Mouse (Mus musculus) limb, embryonic 10.5 days (tissue): ENCODE measurements around the gene Abl2. TPM values are rescaled to one million over a fixed set of nuclear protein-coding genes. Genes with fewer than 3 reads are reported as not detected.

Experiments
- DNase-seq: peaks from one replicate; pipeline ENCODE4 v3.0.0-alpha.2; 2017; ENCODE audit warnings: low spot score
- H3K27ac ChIP-seq: fragments of 300-500 bp; sonication (generic); 2 replicates; pipeline ENCODE4 v1.5.1; 2016; ENCODE audit warnings: mild to moderate bottlenecking
- H3K27me3 ChIP-seq: fragments of 300-500 bp; sonication (generic); 2 replicates; pipeline ENCODE4 v1.6.1; 2016; ENCODE audit warnings: low read depth, mild to moderate bottlenecking; ENCODE audit not compliant: poor library complexity, severe bottlenecking
- H3K36me3 ChIP-seq: fragments of 300-500 bp; sonication (generic); 2 replicates; pipeline ENCODE4 v1.6.1; 2016; ENCODE audit warnings: mild to moderate bottlenecking, moderate library complexity
- H3K4me1 ChIP-seq: fragments of 300-500 bp; sonication (generic); 2 replicates; pipeline ENCODE4 v1.6.1; 2016
- H3K4me3 ChIP-seq: fragments of 300-500 bp; sonication (generic); 2 replicates; pipeline ENCODE4 v1.5.1; 2016; ENCODE audit warnings: mild to moderate bottlenecking, moderate library complexity
- H3K9me3 ChIP-seq: fragments of 300-500 bp; sonication (generic); replicated peaks from 2 replicates; pipeline ENCODE4 v1.6.1; 2016; ENCODE audit warnings: mild to moderate bottlenecking
- WGBS: fragments of 180-500 bp; shearing (Covaris S2); methylation state at CpG from one replicate; pipeline ENCODE4 v1.1.7; 2016; 5-methylcytosine and 5-hydroxymethylcytosine counted together
- polyA plus RNA-seq: library from polyadenylated mRNA; unstranded; fragments of >200 nt; fragmentation: Nextera tagmentation; extraction: Ambion mirVana; gene quantifications from 2 replicates; pipeline ENCODE4 v1.2.1, GENCODE M21; 2016

Gene Abl2
- polyA plus RNA-seq, 1 experiment from 2014 or later: 5.2 TPM

DNA sequence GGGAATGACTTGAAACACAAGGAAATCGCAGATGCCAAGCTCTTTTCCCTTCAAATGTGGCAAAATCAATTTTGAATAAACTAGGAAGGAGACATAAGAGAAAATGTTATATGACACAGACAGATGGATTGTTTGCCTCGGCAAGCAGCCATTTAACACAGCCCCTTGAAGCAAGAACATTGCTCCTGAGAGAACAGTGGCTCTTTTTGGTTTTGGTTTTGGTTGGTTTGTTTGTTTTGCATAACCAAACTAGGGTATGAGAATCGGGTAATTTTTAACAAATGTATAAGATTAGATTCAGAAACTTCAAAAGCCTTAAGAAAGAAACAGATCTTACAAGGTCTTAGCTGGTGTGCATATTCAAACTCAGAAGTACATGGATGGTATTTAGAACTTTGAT lies 62.4 kb downstream of the Abl2 start:
- 89% methylated on average over 3 of the region's 3 CpGs for WGBS
- Histone ChIP-seq H3K4me3 (no peak overlapping the region), H3K9me3 (no peaks in the 10 kb centered on the region)

DNA sequence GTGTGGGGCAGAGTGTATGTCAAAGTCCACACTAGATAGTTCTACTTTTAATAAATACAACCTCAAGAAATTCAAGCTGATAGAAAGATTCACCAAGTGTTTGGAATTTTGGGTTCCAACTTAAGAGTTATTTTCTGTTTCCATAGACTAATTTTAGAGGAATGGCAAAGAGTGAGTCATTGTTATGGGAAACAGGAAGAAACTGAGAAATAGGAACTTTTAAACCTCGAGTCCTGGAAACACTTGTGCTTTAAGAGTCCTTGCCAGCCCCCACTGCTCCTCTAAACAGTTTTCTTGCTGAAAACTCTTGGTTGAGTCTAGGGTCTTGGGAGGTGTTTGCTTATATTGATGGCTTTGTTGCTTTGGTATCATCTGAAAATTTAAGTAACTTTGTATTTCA lies 65.6 kb downstream of the Abl2 start:
- H3K9me3 ChIP-seq: no peaks in the 10 kb centered on the region
- DNase-seq: no peak
- no peak overlapping the region for H3K27ac ChIP-seq
- H3K4me3 ChIP-seq: no peak overlapping the region
- H3K36me3 ChIP-seq: peaks cover 41% of the 10 kb centered on the region
- H3K27me3 ChIP-seq: no peaks in the 10 kb centered on the region
- 86% methylated on average over 1 of the region's 1 CpGs for WGBS
- H3K4me1 ChIP-seq: peaks cover 3% of the 10 kb centered on the region; the same call in 1 of the 2 replicates

More for the DNA sequence above, 62.4 kb downstream of the Abl2 start:
- DNase-seq: no peak
- Histone ChIP-seq H3K27me3 (no peaks in the 10 kb centered on the region), H3K4me1 (peaks cover 16% of the 10 kb centered on the region), H3K36me3 (peaks cover 32% of the 10 kb centered on the region), H3K27ac (no peak overlapping the region)

DNA sequence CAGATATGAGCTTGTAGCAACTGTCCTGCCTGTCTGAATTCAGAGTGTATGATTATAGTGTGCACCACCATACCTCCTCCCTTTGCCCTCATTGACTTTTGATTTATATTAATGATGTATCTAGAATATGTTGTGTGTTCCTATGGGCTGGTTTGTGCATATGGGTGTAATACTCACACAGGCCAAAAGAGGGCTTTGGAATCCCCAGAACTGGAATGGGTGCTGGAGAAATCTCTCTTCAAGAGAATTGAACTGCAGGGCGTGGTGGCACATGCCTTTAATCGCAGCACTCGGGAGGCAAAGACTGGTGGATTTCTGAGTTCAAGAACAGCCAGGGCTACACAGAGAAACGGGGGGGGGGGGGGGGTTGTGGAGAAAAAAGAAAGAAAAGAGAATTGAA lies 68.1 kb downstream of the Abl2 start:
- 77% methylated on average over 4 of the region's 4 CpGs for WGBS
- no peak for DNase-seq
- Histone ChIP-seq H3K27ac (no peak overlapping the region), H3K4me1 (no peaks in the 10 kb centered on the region), H3K4me3 (no peak overlapping the region), H3K36me3 (peaks cover 64% of the 10 kb centered on the region), H3K9me3 (no peaks in the 10 kb centered on the region), H3K27me3 (no peaks in the 10 kb centered on the region)

DNA sequence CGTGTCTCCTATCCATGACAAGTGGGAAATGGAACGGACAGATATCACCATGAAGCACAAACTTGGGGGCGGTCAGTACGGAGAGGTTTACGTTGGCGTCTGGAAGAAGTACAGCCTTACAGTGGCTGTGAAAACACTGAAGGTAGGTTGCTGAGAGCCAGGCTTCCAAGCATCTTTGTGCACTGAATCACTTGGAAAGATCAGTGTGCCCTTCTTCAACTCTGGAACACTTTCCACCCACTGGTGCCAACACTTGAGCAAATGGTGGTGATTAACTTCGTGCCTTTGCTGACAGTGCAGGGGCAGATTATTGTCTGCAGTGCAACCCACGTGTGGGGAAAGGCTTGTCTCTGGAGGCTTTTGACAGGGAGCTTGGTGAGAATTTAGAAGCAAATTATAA lies 71.4 kb downstream of the Abl2 start:
- no peak overlapping the region for H3K4me3 ChIP-seq
- no peak overlapping the region for H3K27ac ChIP-seq
- H3K4me1 ChIP-seq: no peaks in the 10 kb centered on the region
- peaks cover 73% of the 10 kb centered on the region for H3K36me3 ChIP-seq
- H3K9me3 ChIP-seq: no peaks in the 10 kb centered on the region
- 92% methylated on average over 8 of the region's 8 CpGs for WGBS
- H3K27me3 ChIP-seq: no peaks in the 10 kb centered on the region
- no peak for DNase-seq

DNA sequence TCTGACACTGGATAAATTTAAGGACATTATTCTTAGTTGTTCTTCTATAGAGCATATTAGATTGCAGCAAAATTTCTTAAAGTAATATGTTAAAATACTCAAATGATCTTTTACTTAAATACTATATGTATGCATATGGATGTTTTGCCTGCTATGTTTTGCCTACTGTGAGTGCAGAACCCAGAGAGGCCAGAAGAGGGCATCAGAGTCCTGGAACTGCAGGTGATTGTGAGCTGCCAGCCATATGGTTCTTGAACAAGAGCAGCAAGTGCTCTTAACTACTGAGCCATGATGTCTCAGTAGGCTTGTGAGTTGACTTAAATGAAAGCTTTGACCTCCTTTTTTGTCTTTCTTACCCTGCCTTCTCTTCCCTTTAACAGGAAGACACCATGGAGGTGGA lies 72.4 kb downstream of the Abl2 start:
- no peaks in the 10 kb centered on the region for H3K4me1 ChIP-seq
- H3K27ac ChIP-seq: no peak overlapping the region
- no peak overlapping the region for H3K4me3 ChIP-seq
- H3K27me3 ChIP-seq: no peaks in the 10 kb centered on the region
- DNase-seq: no peak
- no peaks in the 10 kb centered on the region for H3K9me3 ChIP-seq
- H3K36me3 ChIP-seq: peaks cover 73% of the 10 kb centered on the region

DNA sequence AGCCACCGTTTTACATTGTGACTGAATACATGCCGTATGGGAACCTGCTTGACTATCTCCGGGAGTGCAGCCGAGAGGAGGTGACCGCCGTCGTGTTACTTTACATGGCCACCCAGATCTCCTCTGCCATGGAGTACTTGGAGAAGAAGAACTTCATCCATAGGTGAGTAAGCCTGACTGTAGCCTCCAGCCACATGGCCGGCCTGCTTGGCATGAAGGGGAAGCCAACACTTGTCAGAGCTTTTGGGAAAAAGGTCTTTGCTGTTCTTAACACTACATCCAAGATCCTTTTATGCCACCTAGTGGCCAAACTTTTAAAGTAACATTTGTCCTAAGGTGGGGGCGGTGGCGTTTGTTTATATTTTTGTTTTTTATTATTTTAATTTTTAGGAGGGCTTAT lies 74.5 kb downstream of the Abl2 start:
- Histone ChIP-seq H3K4me3 (no peak overlapping the region), H3K4me1 (no peaks in the 10 kb centered on the region), H3K36me3 (peaks cover 85% of the 10 kb centered on the region), H3K9me3 (no peaks in the 10 kb centered on the region), H3K27ac (no peak overlapping the region), H3K27me3 (no peaks in the 10 kb centered on the region)
- DNase-seq: no peak
- 83% methylated on average over 10 of the region's 10 CpGs for WGBS

DNA sequence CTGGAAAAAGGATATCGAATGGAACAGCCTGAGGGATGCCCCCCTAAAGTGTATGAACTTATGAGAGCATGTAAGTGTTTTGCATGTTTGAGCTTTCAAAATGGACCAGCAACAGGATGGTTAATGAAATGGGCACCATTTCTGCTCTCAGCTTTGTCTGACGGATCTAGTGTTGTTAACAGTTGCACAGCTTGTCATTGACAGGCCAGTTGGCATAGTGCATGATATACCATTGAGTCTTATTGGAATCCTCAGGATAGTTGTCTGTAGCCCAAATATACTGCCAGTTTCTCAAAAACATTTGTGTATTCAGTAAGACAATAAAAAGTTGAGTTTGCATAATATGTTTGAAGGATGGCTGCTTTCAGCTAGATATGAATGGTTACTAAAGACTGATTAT lies 76.6 kb downstream of the Abl2 start:
- 86% methylated on average over 2 of the region's 2 CpGs for WGBS
- Histone ChIP-seq H3K4me3 (no peak overlapping the region), H3K9me3 (no peaks in the 10 kb centered on the region), H3K27ac (no peak overlapping the region), H3K4me1 (no peaks in the 10 kb centered on the region), H3K27me3 (no peaks in the 10 kb centered on the region), H3K36me3 (peaks cover 90% of the 10 kb centered on the region)
- DNase-seq: no peak

DNA sequence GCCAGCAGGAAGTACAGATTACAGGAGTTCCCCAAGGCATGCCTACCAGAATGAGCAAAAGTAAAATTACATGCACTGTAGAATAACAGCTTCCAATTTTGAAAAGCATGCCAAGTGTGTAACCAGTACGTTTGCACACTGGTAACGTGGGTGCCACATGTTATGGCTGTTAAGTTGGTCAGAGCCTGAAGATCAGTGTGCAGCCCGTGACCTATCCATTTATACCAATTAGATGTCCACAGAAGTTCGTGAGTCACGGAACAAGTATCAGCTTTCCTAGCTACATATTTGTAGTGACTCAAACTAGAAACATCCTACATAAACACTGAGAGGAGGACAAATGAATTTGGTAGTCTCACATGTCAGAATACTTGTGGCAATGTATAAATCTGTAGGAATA lies 80.9 kb downstream of the Abl2 start:
- Histone ChIP-seq H3K9me3 (no peaks in the 10 kb centered on the region), H3K36me3 (peaks cover 84% of the 10 kb centered on the region), H3K27ac (no peak overlapping the region), H3K4me1 (peaks cover 24% of the 10 kb centered on the region), H3K27me3 (no peaks in the 10 kb centered on the region), H3K4me3 (no peak overlapping the region)
- DNase-seq: no peak
- WGBS: 84% methylated on average over 5 of the region's 5 CpGs

DNA sequence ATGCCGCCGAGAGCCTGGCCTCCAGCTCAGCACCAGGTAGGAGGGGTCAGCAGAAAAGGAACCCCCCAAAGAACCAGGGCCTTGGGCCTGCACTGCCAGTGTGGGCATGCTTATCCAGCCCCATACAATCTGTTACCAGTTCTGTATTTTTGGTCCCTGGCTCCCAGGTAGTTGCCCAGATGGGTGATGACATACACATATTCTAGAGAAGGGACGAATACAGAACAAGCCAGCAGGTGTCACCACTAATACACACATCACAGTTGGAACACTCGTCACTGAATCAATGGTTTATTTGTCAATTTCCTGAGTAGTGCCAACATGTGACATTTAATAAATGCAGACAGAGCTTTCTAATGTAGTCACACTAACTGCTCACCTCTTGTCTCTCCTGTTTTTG lies 82.0 kb downstream of the Abl2 start:
- WGBS: 84% methylated on average over 4 of the region's 4 CpGs
- Histone ChIP-seq H3K36me3 (peaks cover 73% of the 10 kb centered on the region), H3K27ac (no peak overlapping the region), H3K4me1 (peaks cover 35% of the 10 kb centered on the region), H3K4me3 (no peak overlapping the region), H3K27me3 (no peaks in the 10 kb centered on the region), H3K9me3 (no peaks in the 10 kb centered on the region)
- DNase-seq: no peak

DNA sequence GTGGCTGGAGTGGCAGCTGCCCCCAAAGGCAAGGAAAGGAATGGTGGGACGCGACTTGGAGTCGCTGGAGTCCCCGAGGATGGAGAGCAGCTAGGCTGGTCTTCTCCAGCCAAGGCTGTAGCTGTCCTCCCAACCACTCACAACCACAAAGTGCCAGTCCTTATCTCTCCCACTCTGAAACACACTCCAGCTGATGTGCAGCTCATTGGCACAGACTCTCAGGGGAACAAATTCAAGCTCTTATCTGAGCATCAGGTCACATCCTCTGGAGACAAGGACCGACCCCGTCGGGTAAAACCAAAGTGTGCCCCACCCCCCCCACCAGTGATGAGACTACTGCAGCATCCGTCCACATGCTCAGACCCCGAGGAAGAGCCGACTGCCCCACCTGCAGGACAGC lies 83.2 kb downstream of the Abl2 start:
- Histone ChIP-seq H3K27me3 (no peaks in the 10 kb centered on the region), H3K9me3 (no peaks in the 10 kb centered on the region), H3K27ac (no peak overlapping the region), H3K36me3 (peaks cover 65% of the 10 kb centered on the region), H3K4me1 (peaks cover 39% of the 10 kb centered on the region), H3K4me3 (no peak overlapping the region)
- no peak for DNase-seq
- WGBS: 89% methylated on average over 10 of the region's 10 CpGs

DNA sequence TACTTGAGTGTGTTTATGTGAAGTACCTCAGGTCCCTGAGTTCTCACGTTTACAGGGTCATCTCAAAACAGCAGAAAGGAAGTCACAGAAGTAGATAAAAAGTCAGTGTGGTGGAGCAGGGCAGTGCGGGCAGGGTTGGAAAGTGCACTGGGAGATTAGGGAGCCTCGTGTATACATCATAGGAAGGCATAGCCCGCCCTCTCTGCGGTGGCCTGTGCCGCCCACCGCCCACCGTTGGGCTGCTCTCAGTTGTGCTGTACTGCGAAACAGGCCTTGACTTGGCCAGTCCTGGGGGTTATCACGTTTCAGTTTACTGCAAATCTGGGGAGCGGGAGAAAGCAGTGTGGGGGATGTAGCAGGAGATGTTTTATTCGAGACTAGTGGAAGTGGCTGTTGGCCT lies 84.2 kb downstream of the Abl2 start:
- Histone ChIP-seq H3K4me1 (peaks cover 39% of the 10 kb centered on the region), H3K9me3 (no peaks in the 10 kb centered on the region), H3K4me3 (no peak overlapping the region), H3K27me3 (no peaks in the 10 kb centered on the region), H3K27ac (no peak overlapping the region), H3K36me3 (peaks cover 65% of the 10 kb centered on the region)
- no peak for DNase-seq
- 76% methylated on average over 12 of the region's 12 CpGs for WGBS

DNA sequence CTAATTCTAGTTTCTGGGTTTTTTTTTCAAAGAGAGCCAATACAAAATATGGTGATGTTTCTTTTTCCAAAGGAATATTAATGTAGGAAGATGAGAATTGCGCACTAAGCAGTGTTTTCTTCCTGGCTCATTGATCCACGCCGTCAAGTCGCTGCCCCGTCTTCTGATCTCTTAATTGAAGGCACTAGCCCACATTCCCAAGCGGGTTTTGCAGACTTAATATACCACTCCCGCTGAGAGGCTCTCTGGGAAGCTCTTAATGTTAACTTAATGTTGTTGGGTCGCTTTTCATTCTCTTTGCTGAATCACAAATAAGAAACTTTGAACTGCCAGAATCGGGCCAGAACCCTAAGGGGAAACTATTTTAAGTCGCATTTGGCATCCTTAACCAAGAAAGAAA lies 85.5 kb downstream of the Abl2 start:
- WGBS: 56% methylated on average over 10 of the region's 10 CpGs
- H3K27ac ChIP-seq: no peak overlapping the region
- H3K4me3 ChIP-seq: no peak overlapping the region
- H3K27me3 ChIP-seq: no peaks in the 10 kb centered on the region
- peaks cover 39% of the 10 kb centered on the region for H3K4me1 ChIP-seq
- peaks cover 58% of the 10 kb centered on the region for H3K36me3 ChIP-seq
- H3K9me3 ChIP-seq: no peaks in the 10 kb centered on the region
- no peak for DNase-seq

DNA sequence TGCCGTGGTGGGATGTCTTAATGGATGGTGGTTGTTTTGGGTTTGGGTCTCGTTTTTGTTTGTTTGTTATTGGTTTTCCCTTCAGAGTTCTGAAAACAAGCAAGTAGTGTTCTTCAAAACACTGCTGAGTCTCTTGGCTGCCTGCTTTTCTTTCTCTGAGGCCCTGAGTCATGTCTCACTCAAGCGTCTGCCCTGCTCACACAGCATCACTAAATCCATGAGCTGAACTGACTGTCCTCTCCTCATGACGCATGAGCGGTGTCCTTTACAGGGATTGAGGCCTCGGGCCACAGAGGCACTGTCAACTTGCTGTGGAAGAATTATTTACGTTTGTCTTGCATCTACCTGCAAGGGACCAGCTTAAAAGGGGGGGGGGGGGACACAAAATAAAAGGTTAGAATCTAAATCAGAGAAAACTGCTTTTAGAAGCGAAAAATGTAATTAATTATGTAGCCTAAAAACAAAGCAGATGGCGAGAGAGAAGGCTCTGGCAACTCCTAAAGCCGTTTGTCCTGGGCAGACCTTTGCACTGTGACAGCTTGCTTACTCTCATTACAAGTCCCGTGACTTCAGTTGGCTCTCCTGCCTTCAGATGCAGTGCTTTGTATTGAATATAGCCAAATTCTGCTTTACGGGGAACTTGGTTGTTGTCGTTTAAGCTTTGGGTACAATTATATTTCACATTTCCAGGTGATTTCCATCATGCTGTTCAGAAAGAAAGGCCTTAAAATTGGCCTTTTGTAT lies 86.4 kb downstream of the Abl2 start:
- H3K4me1 ChIP-seq: peaks cover 39% of the 10 kb centered on the region
- H3K4me3 ChIP-seq: no peak overlapping the region
- peaks cover 50% of the 10 kb centered on the region for H3K36me3 ChIP-seq
- no peak overlapping the region for H3K27ac ChIP-seq
- 73% methylated on average over 13 of the region's 13 CpGs for WGBS
- no peaks in the 10 kb centered on the region for H3K27me3 ChIP-seq
- DNase-seq: no peak
- H3K9me3 ChIP-seq: no peaks in the 10 kb centered on the region

DNA sequence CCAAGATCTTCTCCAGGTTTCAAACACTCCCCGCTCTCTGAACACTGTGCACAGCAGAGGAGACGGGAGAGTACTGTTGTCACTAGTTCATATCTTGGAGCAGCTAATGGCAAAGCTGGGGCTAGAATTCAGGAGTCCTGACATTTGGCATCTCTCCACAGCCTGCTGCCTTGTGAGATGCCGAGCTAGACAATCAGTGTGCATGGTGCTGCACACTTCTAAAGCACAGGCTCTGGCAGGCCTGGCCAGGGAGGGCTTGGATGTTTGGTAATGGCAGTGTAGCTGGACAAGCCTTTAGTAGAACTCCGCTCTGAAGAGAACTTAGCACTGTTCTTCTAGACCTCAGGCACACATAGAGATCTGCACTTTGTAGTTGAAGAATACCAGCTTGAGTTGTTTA lies 87.4 kb downstream of the Abl2 start:
- H3K27me3 ChIP-seq: no peaks in the 10 kb centered on the region
- H3K4me3 ChIP-seq: no peak overlapping the region
- WGBS: 89% methylated on average over 4 of the region's 4 CpGs
- H3K27ac ChIP-seq: no peak overlapping the region
- DNase-seq: no peak
- H3K36me3 ChIP-seq: peaks cover 40% of the 10 kb centered on the region
- H3K9me3 ChIP-seq: no peaks in the 10 kb centered on the region
- H3K4me1 ChIP-seq: peaks cover 39% of the 10 kb centered on the region
